Mouse (Mus musculus) neural tube, embryonic 14.5 days (tissue): ENCODE data around the gene Plekha7. TPM values are rescaled to one million over a fixed set of nuclear protein-coding genes. Genes with fewer than 3 reads are reported as not detected.

Experiments
- ATAC-seq: fragments of 200-750 bp; cut with Nextera tagmentation; 2 replicates; pipeline ENCODE4 v1.8.0; 2017; ENCODE audit warnings: low read depth, mild to moderate bottlenecking, moderate TSS enrichment, moderate library complexity
- H3K27ac ChIP-seq: fragments of 300-500 bp; sonication (generic); 2 replicates; pipeline ENCODE4 v1.5.1; 2014; ENCODE audit warnings: low read depth, mild to moderate bottlenecking, control low read depth, low read length, moderate library complexity, mixed read lengths
- H3K27me3 ChIP-seq: fragments of 300-500 bp; sonication (generic); 2 replicates; pipeline ENCODE4 v1.6.1; 2014; ENCODE audit warnings: low read length; ENCODE audit not compliant: control insufficient read depth, insufficient read depth
- H3K36me3 ChIP-seq: fragments of 300-500 bp; sonication (generic); 2 replicates; pipeline ENCODE4 v1.6.1; 2014; ENCODE audit warnings: low read length, mixed read lengths; ENCODE audit not compliant: control insufficient read depth, insufficient read depth
- H3K4me1 ChIP-seq: fragments of 300-500 bp; sonication (generic); 2 replicates; pipeline ENCODE4 v1.6.1; 2014; ENCODE audit warnings: low read length; ENCODE audit not compliant: control insufficient read depth, insufficient read depth
- H3K4me2 ChIP-seq: fragments of 300-500 bp; sonication (generic); 2 replicates; pipeline ENCODE4 v1.6.1; 2014; ENCODE audit warnings: mild to moderate bottlenecking, low read depth, low read length, control low read depth
- H3K4me3 ChIP-seq: fragments of 300-500 bp; sonication (generic); 2 replicates; pipeline ENCODE4 v1.5.1; 2014; ENCODE audit warnings: low read depth, low read length, control low read depth, mixed read lengths
- H3K9ac ChIP-seq: fragments of 300-500 bp; sonication (generic); replicated peaks from 2 replicates; pipeline ENCODE4 v1.6.1; 2014; ENCODE audit warnings: low read depth, mild to moderate bottlenecking, control low read depth, low read length, mixed read lengths
- H3K9me3 ChIP-seq: fragments of 300-500 bp; sonication (generic); 2 replicates; pipeline ENCODE4 v1.6.1; 2016; ENCODE audit warnings: low read length; ENCODE audit not compliant: control insufficient read depth
- WGBS: fragments of 180-500 bp; shearing (Covaris S2); extraction: QIAGEN DNeasy Blood & Tissue Kit; methylation state at CpG from one replicate; pipeline ENCODE4 v1.1.7; 2014; 5-methylcytosine and 5-hydroxymethylcytosine counted together
- polyA plus RNA-seq: library from polyadenylated mRNA; unstranded; fragments of >200 nt; fragmentation: Nextera tagmentation; extraction: Ambion mirVana; gene quantifications from 2 replicates; pipeline ENCODE4 v1.2.1, GENCODE M21; 2014

Gene Plekha7
- polyA plus RNA-seq, 1 experiment from 2014 or later, result 4.5 TPM

- 81% methylated on average over 2 of the region's 2 CpGs for WGBS
- no peak for ATAC-seq
- H3K9ac ChIP-seq, result no peak overlapping the region
These were observed 154.3 kb downstream of the Plekha7 start for GRCm38 (mm10) chr7:116153781-116154368.

GRCm38 (mm10) chr7:116149568-116149967 lies 158.6 kb downstream of the Plekha7 start:
- no peaks in the 10 kb centered on the region for H3K36me3 ChIP-seq
- 79% methylated on average over 4 of the region's 4 CpGs for WGBS
- no peak overlapping the region for H3K4me2 ChIP-seq
- H3K27me3 ChIP-seq, result no peaks in the 10 kb centered on the region
- no peak overlapping the region for H3K4me3 ChIP-seq
- ATAC-seq, result no peak
- no peak overlapping the region for H3K27ac ChIP-seq
- no peak overlapping the region for H3K9ac ChIP-seq
- no peaks in the 10 kb centered on the region for H3K9me3 ChIP-seq
- no peaks in the 10 kb centered on the region for H3K4me1 ChIP-seq

More at GRCm38 (mm10) chr7:116153781-116154368, 154.3 kb downstream of the Plekha7 start:
- Histone ChIP-seq H3K4me1 (no peaks in the 10 kb centered on the region), H3K27me3 (no peaks in the 10 kb centered on the region), H3K9me3 (no peaks in the 10 kb centered on the region), H3K4me2 (no peak overlapping the region), H3K4me3 (no peak overlapping the region), H3K27ac (no peak overlapping the region), H3K36me3 (no peaks in the 10 kb centered on the region)

GRCm38 (mm10) chr7:116147114-116147513 lies 161.1 kb downstream of the Plekha7 start:
- no peak for ATAC-seq
- Histone ChIP-seq H3K9ac (no peak overlapping the region), H3K27ac (no peak overlapping the region), H3K4me1 (no peaks in the 10 kb centered on the region), H3K4me3 (no peak overlapping the region), H3K27me3 (no peaks in the 10 kb centered on the region), H3K36me3 (no peaks in the 10 kb centered on the region), H3K4me2 (no peak overlapping the region), H3K9me3 (no peaks in the 10 kb centered on the region)
- 94% methylated on average over 2 of the region's 2 CpGs for WGBS

GRCm38 (mm10) chr7:116145030-116145429 lies 163.1 kb downstream of the Plekha7 start:
- no peaks in the 10 kb centered on the region for H3K27me3 ChIP-seq
- no peak overlapping the region for H3K4me3 ChIP-seq
- no peaks in the 10 kb centered on the region for H3K36me3 ChIP-seq
- no peaks in the 10 kb centered on the region for H3K9me3 ChIP-seq
- H3K9ac ChIP-seq, result no peak overlapping the region
- over 99% methylated on average over 6 of the region's 6 CpGs for WGBS
- no peaks in the 10 kb centered on the region for H3K4me1 ChIP-seq
- no peak overlapping the region for H3K27ac ChIP-seq
- H3K4me2 ChIP-seq, result no peak overlapping the region
- no peak for ATAC-seq

GRCm38 (mm10) chr7:116137671-116138070 lies 170.5 kb downstream of the Plekha7 start:
- H3K4me1 ChIP-seq, result no peaks in the 10 kb centered on the region
- H3K9me3 ChIP-seq, result no peaks in the 10 kb centered on the region
- no peak overlapping the region for H3K4me3 ChIP-seq
- WGBS, result 72% methylated on average over 3 of the region's 3 CpGs
- no peaks in the 10 kb centered on the region for H3K36me3 ChIP-seq
- no peak overlapping the region for H3K9ac ChIP-seq
- H3K27me3 ChIP-seq, result no peaks in the 10 kb centered on the region
- no peak for ATAC-seq
- no peak overlapping the region for H3K4me2 ChIP-seq
- no peak overlapping the region for H3K27ac ChIP-seq

- no peaks in the 10 kb centered on the region for H3K9me3 ChIP-seq
- no peaks in the 10 kb centered on the region for H3K27me3 ChIP-seq
- H3K4me2 ChIP-seq, result no peak overlapping the region
- no peaks in the 10 kb centered on the region for H3K36me3 ChIP-seq
- WGBS, result 88% methylated on average over 12 of the region's 12 CpGs
- H3K4me3 ChIP-seq, result no peak overlapping the region
- no peak overlapping the region for H3K27ac ChIP-seq
- H3K9ac ChIP-seq, result no peak overlapping the region
- no peak for ATAC-seq
- no peaks in the 10 kb centered on the region for H3K4me1 ChIP-seq
These were observed 171.0 kb downstream of the Plekha7 start for GRCm38 (mm10) chr7:116137149-116137548.

- Histone ChIP-seq H3K27me3 (no peaks in the 10 kb centered on the region), H3K9ac (no peak overlapping the region)
These were observed 173.5 kb downstream of the Plekha7 start for GRCm38 (mm10) chr7:116134413-116135292.

GRCm38 (mm10) chr7:116132078-116132477 lies 176.1 kb downstream of the Plekha7 start:
- no peaks in the 10 kb centered on the region; the same call in 1 of the 2 replicates for H3K4me1 ChIP-seq
- H3K4me2 ChIP-seq, result no peak overlapping the region
- H3K27me3 ChIP-seq, result no peaks in the 10 kb centered on the region
- 4% methylated on average over 5 of the region's 5 CpGs for WGBS
- H3K9ac ChIP-seq, result no peak overlapping the region; the same call in 1 of the 2 replicates
- H3K4me3 ChIP-seq, result no peak overlapping the region
- peak; percentile 62; the same call in 1 of the 2 replicates for ATAC-seq
- no peaks in the 10 kb centered on the region for H3K9me3 ChIP-seq
- no peak overlapping the region for H3K27ac ChIP-seq
- no peaks in the 10 kb centered on the region for H3K36me3 ChIP-seq

More at GRCm38 (mm10) chr7:116134413-116135292, 173.5 kb downstream of the Plekha7 start:
- no peaks in the 10 kb centered on the region for H3K9me3 ChIP-seq
- no peaks in the 10 kb centered on the region; the same call in 1 of the 2 replicates for H3K4me1 ChIP-seq
- H3K4me3 ChIP-seq, result no peak overlapping the region
- no peak overlapping the region for H3K27ac ChIP-seq
- no peak overlapping the region for H3K4me2 ChIP-seq
- 80% methylated on average over 31 of the region's 31 CpGs for WGBS
- H3K36me3 ChIP-seq, result no peaks in the 10 kb centered on the region
- ATAC-seq, result no peak

- no peak overlapping the region for H3K9ac ChIP-seq
- H3K4me2 ChIP-seq, result no peak overlapping the region
- H3K27ac ChIP-seq, result 0 out of 2 replicates have a peak overlapping the region, but pooled peaks have one; percentile 22
- WGBS, result 27% methylated on average over 4 of the region's 4 CpGs
- no peaks in the 10 kb centered on the region; the same call in 1 of the 2 replicates for H3K4me1 ChIP-seq
- peak; percentile 62; the same call in 1 of the 2 replicates for ATAC-seq
- H3K27me3 ChIP-seq, result no peaks in the 10 kb centered on the region
- H3K36me3 ChIP-seq, result no peaks in the 10 kb centered on the region
- no peak overlapping the region for H3K4me3 ChIP-seq
- H3K9me3 ChIP-seq, result no peaks in the 10 kb centered on the region
These were observed 176.8 kb downstream of the Plekha7 start for GRCm38 (mm10) chr7:116131390-116131789.
